Mouse (Mus musculus) heart, embryonic 13.5 days (tissue): ENCODE data around the gene Rbm44. TPM values are rescaled to one million over a fixed set of nuclear protein-coding genes. Genes with fewer than 3 reads are reported as not detected.
A peak's percentile ranks its signal among the peaks of the same experiment; 100 is the strongest.

Experiments used
- ATAC-seq: fragments of 200-750 bp; cut with Nextera tagmentation; 2 replicates; pipeline ENCODE4 v1.8.0; 2017; ENCODE audit warnings: moderate TSS enrichment; ENCODE audit not compliant: insufficient number of reproducible peaks, low FRiP score, low TSS enrichment; ENCODE audit errors: extremely low read depth
- H3K27ac ChIP-seq: fragments of 300-500 bp; sonication (generic); replicated peaks from 2 replicates; pipeline ENCODE4 v1.5.1; 2015; ENCODE audit warnings: moderate library complexity, mild to moderate bottlenecking, inconsistent platforms
- H3K27me3 ChIP-seq: fragments of 300-500 bp; sonication (generic); replicated peaks from 2 replicates; pipeline ENCODE4 v1.6.1; 2015; ENCODE audit warnings: mild to moderate bottlenecking, inconsistent platforms
- H3K36me3 ChIP-seq: fragments of 300-500 bp; sonication (generic); 2 replicates; pipeline ENCODE4 v1.6.1; 2015; ENCODE audit warnings: mild to moderate bottlenecking, inconsistent platforms
- H3K4me1 ChIP-seq: fragments of 300-500 bp; sonication (generic); 2 replicates; pipeline ENCODE4 v1.6.1; 2015; ENCODE audit warnings: inconsistent platforms
- H3K4me2 ChIP-seq: fragments of 300-500 bp; sonication (generic); 2 replicates; pipeline ENCODE4 v1.6.1; 2015; ENCODE audit warnings: inconsistent platforms, mild to moderate bottlenecking, moderate library complexity
- H3K4me3 ChIP-seq: fragments of 300-500 bp; sonication (generic); 2 replicates; pipeline ENCODE4 v1.5.1; 2015; ENCODE audit warnings: moderate library complexity, mild to moderate bottlenecking, inconsistent platforms
- H3K9ac ChIP-seq: fragments of 300-500 bp; sonication (generic); 2 replicates; pipeline ENCODE4 v1.6.1; 2015; ENCODE audit warnings: inconsistent platforms, mild to moderate bottlenecking, moderate library complexity
- H3K9me3 ChIP-seq: fragments of 300-500 bp; sonication (generic); 2 replicates; pipeline ENCODE4 v1.6.1; 2016; ENCODE audit warnings: inconsistent platforms
- WGBS: fragments of 180-500 bp; shearing (Covaris S2); methylation state at CpG from one replicate; pipeline ENCODE4 v1.1.7; 2015; ENCODE audit warnings: mixed read lengths; 5-methylcytosine and 5-hydroxymethylcytosine counted together
- polyA plus RNA-seq: library from polyadenylated mRNA; unstranded; fragments of >200 nt; fragmentation: Nextera tagmentation; extraction: Ambion mirVana; gene quantifications from 2 replicates; pipeline ENCODE4 v1.2.1, GENCODE M21; 2015

The Rbm44 gene
- polyA plus RNA-seq, result 2.1 and 2.3 TPM in 2 replicates

DNA sequence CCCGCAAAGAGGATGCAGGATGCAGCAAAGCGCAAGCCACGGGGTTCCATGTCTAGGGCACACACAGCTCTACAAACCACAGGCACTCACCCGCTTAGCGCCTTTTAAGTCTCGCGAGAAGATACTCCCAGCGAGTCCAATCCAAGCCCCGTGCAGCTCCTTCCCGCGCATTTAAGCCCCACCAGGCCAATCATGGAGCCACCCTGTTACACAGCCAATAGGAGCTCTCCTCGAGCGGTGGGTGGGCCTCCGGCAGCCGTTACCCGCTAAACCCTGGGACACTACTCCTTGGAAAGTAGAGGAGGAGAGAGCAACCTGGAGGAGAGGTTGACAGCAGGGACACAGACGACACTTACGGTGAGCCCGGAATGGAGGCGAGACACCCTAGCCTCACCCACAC is at the start of gene Rbm44:
Gene Rbm44, plus strand, starts transcription at position 277 of the 400 bp plus-strand sequence.
- H3K4me3 ChIP-seq, result peak within 1 kb of the TSS; percentile 35
- no peaks in the 10 kb centered on the region for H3K27me3 ChIP-seq
- H3K36me3 ChIP-seq, result no peaks in the 10 kb centered on the region
- no peak within 1 kb of the TSS for H3K27ac ChIP-seq
- 0 out of 2 replicates have a peak within 1 kb of the TSS, but pooled peaks have one; percentile 28 for H3K9ac ChIP-seq
- H3K9me3 ChIP-seq, result no peaks in the 10 kb centered on the region
- WGBS, result 51% methylated on average over 20 of the region's 20 CpGs
- no peaks in the 10 kb centered on the region for H3K4me1 ChIP-seq
- H3K4me2 ChIP-seq, result peak within 1 kb of the TSS; percentile 47
- no peak; the same call in 1 of the 2 replicates for ATAC-seq

DNA sequence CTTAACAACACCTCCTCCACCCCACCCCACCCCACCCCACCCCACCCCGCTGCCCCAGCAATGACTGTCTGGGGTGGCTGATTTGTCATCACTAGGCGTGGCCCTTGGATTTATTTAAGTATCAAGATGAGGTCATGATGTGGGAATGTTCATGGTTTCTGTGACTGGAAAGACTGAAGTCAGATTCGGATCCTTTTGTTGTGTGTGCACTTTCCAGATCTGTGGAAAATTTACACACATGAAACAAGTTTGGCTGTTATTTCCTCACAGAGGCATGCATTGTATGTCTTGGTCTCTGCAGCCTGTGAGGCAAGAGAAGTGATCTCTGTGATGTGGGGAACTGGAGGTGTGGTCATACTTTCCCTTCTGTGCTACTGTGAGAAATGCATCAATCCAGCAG is 49.6 kb upstream of the Rbm44 start:
- Histone ChIP-seq H3K27me3 (no peaks in the 10 kb centered on the region), H3K4me2 (no peak overlapping the region), H3K27ac (peak overlapping the region; percentile 54), H3K9ac (peak overlapping the region; percentile 35; the same call in 1 of the 2 replicates), H3K36me3 (peaks cover 52% of the 10 kb centered on the region), H3K9me3 (no peaks in the 10 kb centered on the region), H3K4me3 (no peak overlapping the region), H3K4me1 (peaks cover 75% of the 10 kb centered on the region)
- WGBS, result 38% methylated on average over 3 of the region's 3 CpGs
- no peak for ATAC-seq

DNA sequence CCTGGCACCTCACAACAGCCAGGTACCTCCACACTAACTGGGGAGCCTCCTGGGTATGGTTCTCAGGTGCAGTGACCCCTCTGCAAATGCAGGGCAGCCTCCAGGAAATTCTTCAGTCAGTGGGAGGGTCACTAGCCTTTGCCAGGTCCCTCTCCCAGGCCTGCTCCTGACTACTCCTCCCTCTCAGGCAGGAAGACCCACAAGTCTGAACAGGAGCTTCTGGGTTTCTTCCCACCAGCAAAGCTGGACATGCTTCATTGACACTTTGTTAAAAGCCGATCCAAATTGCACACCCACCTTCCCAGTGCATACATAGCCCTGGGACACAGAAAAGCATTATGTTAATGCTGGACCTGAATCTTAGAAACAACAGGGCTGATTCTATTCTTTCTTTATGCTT is 49.0 kb upstream of the Rbm44 start:
- peaks cover 52% of the 10 kb centered on the region for H3K36me3 ChIP-seq
- H3K27me3 ChIP-seq, result no peaks in the 10 kb centered on the region
- H3K27ac ChIP-seq, result peak overlapping the region; percentile 53
- H3K4me1 ChIP-seq, result peaks cover 69% of the 10 kb centered on the region
- WGBS, result 34% methylated on average over 1 of the region's 1 CpGs
- H3K9ac ChIP-seq, result peak overlapping the region; percentile 35
- no peak overlapping the region for H3K4me2 ChIP-seq
- no peak overlapping the region for H3K4me3 ChIP-seq
- no peaks in the 10 kb centered on the region for H3K9me3 ChIP-seq
- ATAC-seq, result no peak

DNA sequence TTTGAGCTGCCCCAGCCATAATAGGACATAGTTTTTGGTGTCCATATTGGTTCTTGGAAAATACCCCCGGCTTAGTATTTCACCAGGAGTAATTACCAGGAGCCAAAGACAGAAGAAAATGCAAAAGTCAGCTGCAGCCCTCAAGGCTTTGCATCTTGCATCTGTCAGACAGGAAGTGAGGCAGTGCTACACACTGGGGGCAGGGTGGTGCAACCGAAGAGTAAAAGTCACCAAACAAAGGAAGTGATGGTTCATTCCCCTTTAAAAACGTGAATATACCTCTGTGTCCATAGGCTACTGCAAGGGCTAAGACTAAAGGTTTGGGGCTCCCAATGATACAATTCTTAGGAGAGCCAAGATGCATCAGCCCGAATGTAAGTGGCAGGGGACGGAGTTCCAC is 48.4 kb upstream of the Rbm44 start:
- Histone ChIP-seq H3K9me3 (no peaks in the 10 kb centered on the region), H3K27ac (0 out of 2 replicates have a peak overlapping the region, but pooled peaks have one; percentile 53), H3K36me3 (peaks cover 52% of the 10 kb centered on the region), H3K9ac (no peak overlapping the region), H3K4me3 (no peak overlapping the region), H3K4me2 (no peak overlapping the region), H3K27me3 (no peaks in the 10 kb centered on the region), H3K4me1 (peaks cover 65% of the 10 kb centered on the region)
- ATAC-seq, result no peak
- WGBS, result 63% methylated on average over 5 of the region's 5 CpGs

DNA sequence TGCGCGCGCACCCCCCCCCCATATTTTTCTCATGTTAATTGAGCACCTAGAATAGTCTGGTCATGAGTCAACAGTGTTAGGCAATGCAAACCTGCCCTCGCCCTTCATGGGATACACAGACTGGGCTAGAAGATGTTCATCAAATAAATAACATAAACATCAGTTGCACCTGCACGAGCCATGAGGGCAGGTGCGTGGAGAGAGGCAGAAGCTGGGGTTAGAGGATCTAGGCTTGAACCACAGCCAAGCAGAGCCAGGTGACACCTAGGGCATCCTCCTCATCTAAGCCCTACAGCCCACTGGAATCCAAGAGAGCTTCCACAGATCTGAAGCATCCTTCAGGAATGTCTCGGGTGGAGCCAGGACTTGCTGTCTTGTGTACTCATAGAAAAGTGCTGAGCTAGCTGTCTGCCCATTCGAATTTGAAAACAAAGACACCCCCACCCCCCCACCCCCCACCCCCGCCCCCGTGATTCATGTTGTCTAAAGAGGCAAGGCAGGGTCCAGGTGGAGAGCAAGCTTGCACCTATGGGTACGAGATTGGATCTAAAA is 47.5 kb upstream of the Rbm44 start:
- Histone ChIP-seq H3K4me2 (no peak overlapping the region), H3K27me3 (no peaks in the 10 kb centered on the region), H3K36me3 (peaks cover 52% of the 10 kb centered on the region), H3K4me1 (peaks cover 61% of the 10 kb centered on the region), H3K27ac (peak overlapping the region; percentile 84; the same call in 1 of the 2 replicates), H3K9me3 (no peaks in the 10 kb centered on the region), H3K9ac (no peak overlapping the region), H3K4me3 (no peak overlapping the region)
- 88% methylated on average over 11 of the region's 11 CpGs for WGBS
- no peak for ATAC-seq

DNA sequence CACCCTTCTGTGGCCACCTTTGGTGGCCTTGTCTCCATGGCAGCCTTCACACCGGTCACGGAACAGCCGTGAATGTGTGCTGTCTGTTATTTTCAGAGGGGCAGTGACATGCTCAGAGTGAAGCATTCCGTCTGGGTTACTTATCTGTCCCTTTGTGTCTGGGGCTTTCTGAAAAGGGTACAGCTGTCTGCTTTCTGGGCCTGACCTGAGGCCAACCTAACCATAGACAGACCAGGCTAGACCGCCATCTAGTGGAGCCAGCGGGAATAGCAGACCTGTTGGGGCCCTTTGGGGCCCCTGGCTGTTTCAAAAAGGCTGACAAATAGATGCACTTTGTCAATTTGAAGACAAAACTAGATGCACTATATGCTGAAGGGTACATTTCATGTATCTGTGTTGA is 46.0 kb upstream of the Rbm44 start:
- Histone ChIP-seq H3K9ac (no peak overlapping the region; the same call in 1 of the 2 replicates), H3K36me3 (peaks cover 55% of the 10 kb centered on the region), H3K4me3 (no peak overlapping the region), H3K27me3 (no peaks in the 10 kb centered on the region), H3K4me2 (no peak overlapping the region), H3K9me3 (no peaks in the 10 kb centered on the region), H3K4me1 (peaks cover 57% of the 10 kb centered on the region), H3K27ac (peak overlapping the region; percentile 84)
- 4% methylated on average over 6 of the region's 6 CpGs for WGBS
- peak; percentile 37; the same call in 1 of the 2 replicates for ATAC-seq

DNA sequence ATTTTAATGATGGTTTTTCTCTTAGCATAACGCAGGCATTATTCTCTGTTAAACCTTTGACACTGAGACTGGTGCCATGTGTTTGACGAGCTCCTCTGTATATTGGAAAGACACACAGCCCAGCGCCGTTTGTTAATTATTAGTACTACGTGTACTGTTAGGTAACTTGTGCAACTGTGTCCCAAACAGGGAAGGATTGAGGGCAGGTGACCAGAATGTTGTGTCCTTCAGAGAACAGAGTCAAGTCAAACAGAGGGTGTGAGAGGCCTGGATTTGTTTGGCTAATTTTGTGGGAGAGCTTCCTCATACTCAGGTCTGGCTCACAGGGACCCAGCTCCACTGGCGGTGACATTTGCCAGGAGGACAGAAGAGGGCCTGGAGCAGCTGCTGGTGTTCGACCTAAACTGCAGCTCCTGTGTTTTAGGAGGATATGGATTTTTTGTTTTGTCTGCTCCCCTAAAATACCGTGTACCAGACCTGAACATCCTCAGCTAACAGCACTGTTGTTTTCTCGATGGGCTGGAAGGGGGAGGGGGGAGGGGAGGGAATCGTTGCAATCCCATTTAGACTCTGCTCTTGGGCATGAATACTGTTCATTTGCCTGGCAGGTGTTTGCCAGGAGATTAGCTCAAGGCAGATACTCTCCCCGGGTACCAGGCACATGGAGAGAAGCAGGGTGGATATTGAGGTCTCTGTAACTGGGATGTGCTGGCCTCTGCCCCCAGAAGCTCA is 43.0 kb upstream of the Rbm44 start:
- Histone ChIP-seq H3K27me3 (no peaks in the 10 kb centered on the region), H3K4me2 (no peak overlapping the region), H3K9me3 (no peaks in the 10 kb centered on the region), H3K36me3 (peaks cover 74% of the 10 kb centered on the region), H3K9ac (peak overlapping the region; percentile 14; the same call in 1 of the 2 replicates), H3K27ac (peak overlapping the region; percentile 36; the same call in 1 of the 2 replicates), H3K4me3 (no peak overlapping the region), H3K4me1 (peaks cover 34% of the 10 kb centered on the region)
- WGBS, result 71% methylated on average over 11 of the region's 11 CpGs
- no peak for ATAC-seq

DNA sequence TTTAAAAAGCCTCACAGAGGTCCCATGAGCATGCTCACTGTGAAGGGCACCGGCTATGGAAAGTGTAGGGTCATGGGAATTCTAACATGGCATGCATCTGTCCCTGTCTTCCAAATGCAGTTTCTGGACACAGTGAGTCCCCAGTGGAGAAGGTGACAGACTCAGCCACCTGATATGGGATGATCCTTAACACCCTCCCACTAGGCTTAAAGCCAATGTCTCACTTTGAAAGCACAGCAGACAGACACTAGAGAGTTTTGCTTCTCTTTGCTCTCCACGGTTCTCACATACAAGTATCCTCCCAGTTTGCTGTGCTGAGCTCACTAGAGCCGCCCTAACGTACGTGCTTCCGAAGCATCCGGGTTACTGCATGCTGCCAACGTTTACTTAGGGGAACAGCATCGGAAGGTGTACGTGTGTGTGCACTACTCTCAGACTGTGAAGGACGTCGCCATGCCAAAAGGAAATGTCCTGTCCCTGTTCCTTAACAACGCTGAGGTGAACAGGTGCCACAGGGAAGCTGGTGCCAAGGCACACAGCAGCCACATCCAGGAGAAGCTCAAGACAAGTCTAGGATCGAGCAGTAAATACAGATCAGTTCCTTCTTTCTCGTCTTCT is 41.4 kb upstream of the Rbm44 start:
- 86% methylated on average over 15 of the region's 15 CpGs for WGBS
- peaks cover 85% of the 10 kb centered on the region for H3K36me3 ChIP-seq
- no peak for ATAC-seq
- H3K27ac ChIP-seq, result peak overlapping the region; percentile 58
- no peaks in the 10 kb centered on the region for H3K9me3 ChIP-seq
- peaks cover 42% of the 10 kb centered on the region for H3K4me1 ChIP-seq
- H3K4me2 ChIP-seq, result no peak overlapping the region
- no peaks in the 10 kb centered on the region for H3K27me3 ChIP-seq
- no peak overlapping the region for H3K4me3 ChIP-seq
- H3K9ac ChIP-seq, result 0 out of 2 replicates have a peak overlapping the region, but pooled peaks have one; percentile 2

DNA sequence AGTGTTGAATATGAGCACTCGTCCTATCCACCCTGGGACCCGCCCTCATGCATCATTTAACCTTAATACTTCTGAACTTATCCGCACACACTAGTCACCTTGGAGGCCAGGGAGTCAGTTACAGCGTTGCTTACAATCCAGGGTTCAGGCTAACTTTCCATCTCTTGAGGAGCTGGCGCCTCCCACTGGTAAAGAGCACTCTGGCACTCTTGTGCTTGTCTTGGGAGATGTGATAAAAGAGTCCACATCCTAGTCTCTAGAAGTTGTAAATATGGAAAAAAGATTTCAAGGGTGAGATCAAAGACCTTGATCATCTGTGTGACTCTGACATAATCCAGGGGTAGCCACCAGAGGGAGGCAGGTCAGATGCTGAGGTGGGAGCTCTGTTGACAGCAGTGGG is 37.3 kb upstream of the Rbm44 start:
- Histone ChIP-seq H3K9me3 (no peaks in the 10 kb centered on the region), H3K9ac (peak overlapping the region; percentile 37; the same call in 1 of the 2 replicates), H3K36me3 (peaks cover 96% of the 10 kb centered on the region), H3K4me3 (no peak overlapping the region), H3K27me3 (no peaks in the 10 kb centered on the region), H3K27ac (peak overlapping the region; percentile 89), H3K4me1 (peaks cover 55% of the 10 kb centered on the region), H3K4me2 (no peak overlapping the region)
- WGBS, result 64% methylated on average over 5 of the region's 5 CpGs
- no peak for ATAC-seq

DNA sequence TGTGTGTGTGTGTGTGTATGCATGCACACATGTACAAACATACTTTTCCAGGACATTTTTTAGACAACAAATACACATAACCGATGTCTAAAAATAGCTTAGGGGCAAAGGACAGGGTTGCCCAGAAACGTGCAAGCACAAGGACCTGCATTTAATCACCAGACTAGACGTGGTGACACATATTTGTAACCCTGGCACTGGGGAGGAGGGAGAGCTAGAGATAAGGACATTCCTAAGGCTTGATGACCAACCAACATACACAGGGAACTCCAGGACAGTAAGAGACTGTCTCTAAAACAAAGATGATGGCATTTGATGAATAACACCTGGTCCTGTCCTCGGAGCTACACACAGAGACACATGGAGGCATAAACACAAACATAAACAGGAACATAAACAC is 35.6 kb upstream of the Rbm44 start:
- H3K27ac ChIP-seq, result peak overlapping the region; percentile 89
- peak; percentile 56; the same call in 1 of the 2 replicates for ATAC-seq
- H3K9me3 ChIP-seq, result no peaks in the 10 kb centered on the region
- peak overlapping the region; percentile 35 for H3K4me2 ChIP-seq
- H3K4me3 ChIP-seq, result no peak overlapping the region
- no peaks in the 10 kb centered on the region for H3K27me3 ChIP-seq
- peaks cover 42% of the 10 kb centered on the region for H3K4me1 ChIP-seq
- peak overlapping the region; percentile 25; the same call in 1 of the 2 replicates for H3K9ac ChIP-seq
- H3K36me3 ChIP-seq, result peaks cover 96% of the 10 kb centered on the region
- 8% methylated on average over 4 of the region's 4 CpGs for WGBS

DNA sequence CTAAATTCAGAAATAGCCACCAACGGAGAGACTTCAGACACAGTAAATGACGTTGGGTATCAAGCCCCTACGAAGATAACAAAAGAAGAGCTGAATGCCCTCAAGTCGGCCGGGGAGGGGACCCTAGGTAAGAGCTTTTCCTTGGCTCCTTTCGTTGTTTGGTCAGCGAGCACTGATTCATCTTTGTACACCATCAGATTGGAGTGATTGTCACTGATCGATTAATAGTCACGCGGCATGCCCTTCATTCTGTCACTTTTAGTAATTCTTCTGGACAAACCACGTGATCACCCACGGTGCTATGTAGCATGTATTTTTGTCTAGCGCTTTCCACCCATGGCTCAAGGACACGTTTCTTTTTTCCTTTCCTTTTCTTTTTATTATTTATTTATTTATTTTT is 32.7 kb upstream of the Rbm44 start:
- Histone ChIP-seq H3K36me3 (peaks cover 88% of the 10 kb centered on the region), H3K4me2 (no peak overlapping the region), H3K9me3 (no peaks in the 10 kb centered on the region), H3K27me3 (no peaks in the 10 kb centered on the region), H3K4me1 (peaks cover 37% of the 10 kb centered on the region), H3K27ac (no peak overlapping the region), H3K9ac (no peak overlapping the region), H3K4me3 (no peak overlapping the region)
- ATAC-seq, result no peak
- WGBS, result 89% methylated on average over 14 of the region's 14 CpGs
